Mouse (Mus musculus): ENCODE results near the gene Ccdc12. TPM values are rescaled to one million over a fixed set of nuclear protein-coding genes. Genes with fewer than 3 reads are reported as not detected.

Gene Ccdc12
- polyA plus RNA-seq, 1 experiment from 2014 or later: 135 TPM

GRCm38 (mm10) chr9:110684100-110684831 lies 28.0 kb downstream of the Ccdc12 start:
- peak; percentile 60 for ATAC-seq (replicated peaks; ENCODE audit: insufficient number of reproducible peaks, low FRiP score, low TSS enrichment)
- peak overlapping the region; percentile 84 for H3K27ac ChIP-seq (ENCODE audit: low read depth, low read length)
- no peaks in the 10 kb centered on the region for H3K9me3 ChIP-seq (replicated peaks; ENCODE audit: control insufficient read depth, low read length)
- H3K4me3 ChIP-seq (ENCODE audit: low read depth, low read length): no peak overlapping the region
- H3K9ac ChIP-seq (ENCODE audit: low read depth, low read length): peak overlapping the region; percentile 56
- 42% methylated on average over 6 of the region's 6 CpGs for WGBS (ENCODE audit: insufficient replicate concordance)
- H3K4me1 ChIP-seq (ENCODE audit: control insufficient read depth, insufficient read depth, low read length): peaks cover 40% of the 10 kb centered on the region
- peak overlapping the region; percentile 17 for H3K4me2 ChIP-seq
- no peaks in the 10 kb centered on the region for H3K36me3 ChIP-seq (ENCODE audit: control insufficient read depth, insufficient read depth, low read length)
- H3K27me3 ChIP-seq (ENCODE audit: control insufficient read depth, insufficient read depth, low read length): no peaks in the 10 kb centered on the region

- Histone ChIP-seq H3K27me3 (ENCODE audit: control insufficient read depth, insufficient read depth, low read length) (no peaks in the 10 kb centered on the region), H3K36me3 (ENCODE audit: control insufficient read depth, insufficient read depth, low read length) (no peaks in the 10 kb centered on the region), H3K4me3 (ENCODE audit: low read depth, low read length) (no peak overlapping the region), H3K9ac (ENCODE audit: low read depth, low read length) (no peak overlapping the region; the same call in 1 of the 2 replicates), H3K27ac (ENCODE audit: low read depth, low read length) (peak overlapping the region; percentile 84; the same call in 1 of the 2 replicates), H3K4me2 (no peak overlapping the region), H3K4me1 (ENCODE audit: control insufficient read depth, insufficient read depth, low read length) (peaks cover 40% of the 10 kb centered on the region), H3K9me3 (replicated peaks; ENCODE audit: control insufficient read depth, low read length) (no peaks in the 10 kb centered on the region)
- WGBS (ENCODE audit: insufficient replicate concordance): 88% methylated on average over 8 of the region's 8 CpGs
- no peak for ATAC-seq (replicated peaks; ENCODE audit: insufficient number of reproducible peaks, low FRiP score, low TSS enrichment)
Measured at GRCm38 (mm10) chr9:110685187-110685586, 28.9 kb downstream of the Ccdc12 start.

- no peak overlapping the region for H3K4me3 ChIP-seq (ENCODE audit: low read depth, low read length)
- peaks cover 40% of the 10 kb centered on the region for H3K4me1 ChIP-seq (ENCODE audit: control insufficient read depth, insufficient read depth, low read length)
- no peak overlapping the region for H3K4me2 ChIP-seq
- H3K27ac ChIP-seq (ENCODE audit: low read depth, low read length): no peak overlapping the region
- H3K36me3 ChIP-seq (ENCODE audit: control insufficient read depth, insufficient read depth, low read length): no peaks in the 10 kb centered on the region
- WGBS (ENCODE audit: insufficient replicate concordance): 75% methylated on average over 5 of the region's 5 CpGs
- H3K27me3 ChIP-seq (ENCODE audit: control insufficient read depth, insufficient read depth, low read length): no peaks in the 10 kb centered on the region
- no peaks in the 10 kb centered on the region for H3K9me3 ChIP-seq (replicated peaks; ENCODE audit: control insufficient read depth, low read length)
- ATAC-seq (replicated peaks; ENCODE audit: insufficient number of reproducible peaks, low FRiP score, low TSS enrichment): no peak
- no peak overlapping the region; the same call in 1 of the 2 replicates for H3K9ac ChIP-seq (ENCODE audit: low read depth, low read length)
Measured at GRCm38 (mm10) chr9:110685591-110685990, 29.3 kb downstream of the Ccdc12 start.

GRCm38 (mm10) chr9:110686472-110686871 lies 30.2 kb downstream of the Ccdc12 start:
- ATAC-seq (replicated peaks; ENCODE audit: insufficient number of reproducible peaks, low FRiP score, low TSS enrichment): no peak
- no peaks in the 10 kb centered on the region for H3K36me3 ChIP-seq (ENCODE audit: control insufficient read depth, insufficient read depth, low read length)
- no peak overlapping the region for H3K4me2 ChIP-seq
- peaks cover 40% of the 10 kb centered on the region for H3K4me1 ChIP-seq (ENCODE audit: control insufficient read depth, insufficient read depth, low read length)
- 53% methylated on average over 3 of the region's 3 CpGs for WGBS (ENCODE audit: insufficient replicate concordance)
- no peak overlapping the region for H3K4me3 ChIP-seq (ENCODE audit: low read depth, low read length)
- H3K9me3 ChIP-seq (replicated peaks; ENCODE audit: control insufficient read depth, low read length): no peaks in the 10 kb centered on the region
- no peak overlapping the region; the same call in 1 of the 2 replicates for H3K9ac ChIP-seq (ENCODE audit: low read depth, low read length)
- H3K27me3 ChIP-seq (ENCODE audit: control insufficient read depth, insufficient read depth, low read length): no peaks in the 10 kb centered on the region
- H3K27ac ChIP-seq (ENCODE audit: low read depth, low read length): no peak overlapping the region

- H3K4me1 ChIP-seq (ENCODE audit: control insufficient read depth, insufficient read depth, low read length): peaks cover 37% of the 10 kb centered on the region
Measured at GRCm38 (mm10) chr9:110687061-110687460, 30.8 kb downstream of the Ccdc12 start.

GRCm38 (mm10) chr9:110687846-110688245 lies 31.5 kb downstream of the Ccdc12 start:
- Histone ChIP-seq H3K9ac (ENCODE audit: low read depth, low read length) (no peak overlapping the region), H3K4me3 (ENCODE audit: low read depth, low read length) (no peak overlapping the region), H3K4me2 (no peak overlapping the region), H3K27me3 (ENCODE audit: control insufficient read depth, insufficient read depth, low read length) (no peaks in the 10 kb centered on the region), H3K9me3 (replicated peaks; ENCODE audit: control insufficient read depth, low read length) (no peaks in the 10 kb centered on the region), H3K36me3 (ENCODE audit: control insufficient read depth, insufficient read depth, low read length) (no peaks in the 10 kb centered on the region), H3K4me1 (ENCODE audit: control insufficient read depth, insufficient read depth, low read length) (peaks cover 31% of the 10 kb centered on the region), H3K27ac (ENCODE audit: low read depth, low read length) (no peak overlapping the region)
- WGBS (ENCODE audit: insufficient replicate concordance): 75% methylated on average over 2 of the region's 2 CpGs
- no peak for ATAC-seq (replicated peaks; ENCODE audit: insufficient number of reproducible peaks, low FRiP score, low TSS enrichment)

More at GRCm38 (mm10) chr9:110687061-110687460, 30.8 kb downstream of the Ccdc12 start:
- Histone ChIP-seq H3K27ac (ENCODE audit: low read depth, low read length) (no peak overlapping the region), H3K4me2 (no peak overlapping the region), H3K27me3 (ENCODE audit: control insufficient read depth, insufficient read depth, low read length) (no peaks in the 10 kb centered on the region), H3K9ac (ENCODE audit: low read depth, low read length) (no peak overlapping the region), H3K4me3 (ENCODE audit: low read depth, low read length) (no peak overlapping the region), H3K36me3 (ENCODE audit: control insufficient read depth, insufficient read depth, low read length) (no peaks in the 10 kb centered on the region), H3K9me3 (replicated peaks; ENCODE audit: control insufficient read depth, low read length) (no peaks in the 10 kb centered on the region)
- 58% methylated on average over 5 of the region's 5 CpGs for WGBS (ENCODE audit: insufficient replicate concordance)
- no peak for ATAC-seq (replicated peaks; ENCODE audit: insufficient number of reproducible peaks, low FRiP score, low TSS enrichment)

- ATAC-seq (replicated peaks; ENCODE audit: insufficient number of reproducible peaks, low FRiP score, low TSS enrichment): no peak
- Histone ChIP-seq H3K4me2 (no peak overlapping the region), H3K9me3 (replicated peaks; ENCODE audit: control insufficient read depth, low read length) (no peaks in the 10 kb centered on the region), H3K4me1 (ENCODE audit: control insufficient read depth, insufficient read depth, low read length) (peaks cover 17% of the 10 kb centered on the region), H3K27me3 (ENCODE audit: control insufficient read depth, insufficient read depth, low read length) (no peaks in the 10 kb centered on the region), H3K4me3 (ENCODE audit: low read depth, low read length) (no peak overlapping the region), H3K27ac (ENCODE audit: low read depth, low read length) (no peak overlapping the region), H3K36me3 (ENCODE audit: control insufficient read depth, insufficient read depth, low read length) (no peaks in the 10 kb centered on the region), H3K9ac (ENCODE audit: low read depth, low read length) (no peak overlapping the region)
- WGBS (ENCODE audit: insufficient replicate concordance): 90% methylated on average over 8 of the region's 8 CpGs
Measured at GRCm38 (mm10) chr9:110689261-110689779, 33.0 kb downstream of the Ccdc12 start.

- Histone ChIP-seq H3K4me2 (no peak overlapping the region), H3K27ac (ENCODE audit: low read depth, low read length) (no peak overlapping the region), H3K27me3 (ENCODE audit: control insufficient read depth, insufficient read depth, low read length) (no peaks in the 10 kb centered on the region), H3K9ac (ENCODE audit: low read depth, low read length) (no peak overlapping the region), H3K4me1 (ENCODE audit: control insufficient read depth, insufficient read depth, low read length) (0 out of 2 replicates have a peak, but pooled peaks cover 6% of the 10 kb centered on the region), H3K9me3 (replicated peaks; ENCODE audit: control insufficient read depth, low read length) (no peaks in the 10 kb centered on the region), H3K4me3 (ENCODE audit: low read depth, low read length) (no peak overlapping the region), H3K36me3 (ENCODE audit: control insufficient read depth, insufficient read depth, low read length) (no peaks in the 10 kb centered on the region)
- 69% methylated on average over 4 of the region's 4 CpGs for WGBS (ENCODE audit: insufficient replicate concordance)
- no peak for ATAC-seq (replicated peaks; ENCODE audit: insufficient number of reproducible peaks, low FRiP score, low TSS enrichment)
Measured at GRCm38 (mm10) chr9:110695165-110695755, 39.0 kb downstream of the Ccdc12 start.
